Mouse (Mus musculus): ENCODE data around the gene Antxr1. TPM values are rescaled to one million over a fixed set of nuclear protein-coding genes. Genes with fewer than 3 reads are reported as not detected.

Gene Antxr1
- total and polyA plus RNA-seq, 3 experiments, result 0.16 to 0.23 (median 0.21) TPM

- Histone ChIP-seq H3K4me3 (replicated peaks in 1 of 3; ENCODE audit: low read depth in 2 of 3, low read length in 2 of 3, poor library complexity in 1 of 3) (no peak overlapping the region), H3K79me2 (replicated peaks; ENCODE audit: control insufficient read depth, extremely low read depth, insufficient read depth, poor library complexity, severe bottlenecking) (no peaks in the 10 kb centered on the region), H3K4me2 (ENCODE audit: insufficient read depth, low read depth, poor library complexity, severe bottlenecking) (no peak overlapping the region), H3K27me3 (replicated peaks) (peaks cover 1% of the 10 kb centered on the region), H3K9ac (ENCODE audit: insufficient read depth, low read depth) (no peak overlapping the region), H3K4me1 (ENCODE audit: control insufficient read depth in 1 of 2, insufficient read depth in 2 of 2) (peaks cover 3% of the 10 kb centered on the region in 2 experiments; a peak in 1 of 4 replicates), H3K9me3 (replicated peaks; ENCODE audit: low read length) (no peaks in the 10 kb centered on the region), H3K36me3 (replicated peaks in 1 of 2; ENCODE audit: control insufficient read depth in 1 of 2, insufficient read depth in 1 of 2, low read length in 1 of 2) (no peaks in the 10 kb centered on the region), H3K27ac (ENCODE audit: insufficient read depth, low read depth) (no peak overlapping the region)
- dilution Hi-C loops (cut with MboI; ENCODE audit: extremely low pct_ligation_motif_present, extremely low pct_unique_long_range_greater_than_20kb, low sequenced_read_pairs) (no loop called here), in situ Hi-C loops (cut with MboI; ENCODE audit: low pct_ligation_motif_present, low pct_unique_long_range_greater_than_20kb, low sequenced_read_pairs) (loop anchor here (25.0 kb wide), 1 partner anchor 394 kb away; no protein-coding TSS in a partner anchor)
- DNase-seq (ENCODE audit: extremely low read depth), result no peak
- TF ChIP-seq POLR2A (IDR thresholded peaks at IDR 0.05; ENCODE audit: low read depth, low read length) (no peak), ETS1 (conservative IDR thresholded peaks at IDR 0.05; ENCODE audit: low read depth, low read length) (no peak), ZNF384 (IDR thresholded peaks at IDR 0.05; ENCODE audit: low read depth, low read length) (no peak), TCF12 (IDR thresholded peaks at IDR 0.05; ENCODE audit: low read depth, low read length) (no peak), RCOR1 (conservative IDR thresholded peaks at IDR 0.05; ENCODE audit: low read depth, low read length) (no peak)
Measured at GRCm38 (mm10) chr6:87168021-87168420, 167.6 kb downstream of the Antxr1 start.

- no peak overlapping the region for H3K9ac ChIP-seq (ENCODE audit: insufficient read depth, low read depth)
- in situ Hi-C loops (cut with MboI; ENCODE audit: low pct_ligation_motif_present, low pct_unique_long_range_greater_than_20kb, low sequenced_read_pairs) (loop anchor here (25.0 kb wide), 1 partner anchor 396 kb away; no protein-coding TSS in a partner anchor), dilution Hi-C loops (cut with MboI; ENCODE audit: extremely low pct_ligation_motif_present, extremely low pct_unique_long_range_greater_than_20kb, low sequenced_read_pairs) (no loop called here)
- H3K36me3 ChIP-seq (replicated peaks in 1 of 2; ENCODE audit: control insufficient read depth in 1 of 2, insufficient read depth in 1 of 2, low read length in 1 of 2), result no peaks in the 10 kb centered on the region
- peaks cover 3 to 6% of the 10 kb centered on the region in 2 experiments; a peak in 2 of 4 replicates for H3K4me1 ChIP-seq (ENCODE audit: control insufficient read depth in 1 of 2, insufficient read depth in 2 of 2)
- TF ChIP-seq IRF4 (IDR thresholded peaks at IDR 0.05; ENCODE audit: low read depth, low read length) (no peak), UBTF (IDR thresholded peaks at IDR 0.05; ENCODE audit: low read depth, low read length) (no peak), E2F4 (IDR thresholded peaks at IDR 0.05; ENCODE audit: insufficient replicate concordance, low read depth, low read length) (no peak), MYC (IDR thresholded peaks at IDR 0.05; ENCODE audit: low read depth, low read length) (no peak), CHD1 (IDR thresholded peaks at IDR 0.05; ENCODE audit: low read depth, low read length) (no peak), MXI1 (IDR thresholded peaks at IDR 0.05; ENCODE audit: low read depth, low read length) (no peak), KAT2A (IDR thresholded peaks at IDR 0.05; ENCODE audit: insufficient replicate concordance, low read length) (no peak), RCOR1 (conservative IDR thresholded peaks at IDR 0.05; ENCODE audit: low read depth, low read length) (no peak), HCFC1 (IDR thresholded peaks at IDR 0.05; ENCODE audit: low read depth, low read length) (no peak), GABPA (IDR thresholded peaks at IDR 0.05; ENCODE audit: insufficient replicate concordance, low read depth, low read length) (no peak), TCF12 (IDR thresholded peaks at IDR 0.05; ENCODE audit: low read depth, low read length) (no peak), NRF1 (IDR thresholded peaks at IDR 0.05; ENCODE audit: low read depth, low read length) (no peak), USF2 (conservative IDR thresholded peaks at IDR 0.05; ENCODE audit: low read depth, low read length) (no peak), MAZ (IDR thresholded peaks at IDR 0.05; ENCODE audit: low read depth, low read length) (no peak), ZNF384 (IDR thresholded peaks at IDR 0.05; ENCODE audit: low read depth, low read length) (no peak), ETS1 (conservative IDR thresholded peaks at IDR 0.05; ENCODE audit: low read depth, low read length) (no peak), SIN3A (IDR thresholded peaks at IDR 0.05; ENCODE audit: low read length) (no peak), PAX5 (IDR thresholded peaks at IDR 0.05; ENCODE audit: low read length) (no peak), EP300 (IDR thresholded peaks at IDR 0.05; ENCODE audit: low read length) (no peak), BHLHE40 (IDR thresholded peaks at IDR 0.05; ENCODE audit: low read depth, low read length) (no peak)
- H3K27ac ChIP-seq (ENCODE audit: insufficient read depth, low read depth), result no peak overlapping the region
- no peaks in the 10 kb centered on the region for H3K27me3 ChIP-seq (replicated peaks)
- no peak overlapping the region for H3K4me2 ChIP-seq (ENCODE audit: insufficient read depth, low read depth, poor library complexity, severe bottlenecking)
- no peaks in the 10 kb centered on the region for H3K79me2 ChIP-seq (replicated peaks; ENCODE audit: control insufficient read depth, extremely low read depth, insufficient read depth, poor library complexity, severe bottlenecking)
- no peak for DNase-seq (ENCODE audit: extremely low read depth)
- no peak overlapping the region for H3K4me3 ChIP-seq (replicated peaks in 1 of 3; ENCODE audit: low read depth in 2 of 3, low read length in 2 of 3, poor library complexity in 1 of 3)
- H3K9me3 ChIP-seq (replicated peaks; ENCODE audit: low read length), result no peaks in the 10 kb centered on the region
Measured at GRCm38 (mm10) chr6:87166673-87167305, 168.8 kb downstream of the Antxr1 start.
